Mouse (Mus musculus) embryonic facial prominence, embryonic 14.5 days (tissue): ENCODE measurements around the gene Tssk6. TPM values are rescaled to one million over a fixed set of nuclear protein-coding genes. Genes with fewer than 3 reads are reported as not detected.
A peak's percentile ranks its signal among the peaks of the same experiment; 100 is the strongest.
"Not testable (repeated sequence)": the region's sequence is repeated elsewhere in the genome, so short reads cannot be mapped to it uniquely, and the experiment has no call there.

ENCODE experiments used
- ATAC-seq: fragments of 200-750 bp; cut with Nextera tagmentation; 2 replicates; pipeline ENCODE4 v1.8.0; 2017; ENCODE audit warnings: low read depth, moderate number of reproducible peaks, moderate TSS enrichment
- DNase-seq: peaks from one replicate; pipeline ENCODE4 v3.0.0-alpha.2; 2015; ENCODE audit warnings: low spot score
- H3K27ac ChIP-seq: fragments of 300-500 bp; sonication (generic); replicated peaks from 2 replicates; pipeline ENCODE4 v1.5.1; 2014; ENCODE audit warnings: low read depth, mild to moderate bottlenecking, low read length, moderate library complexity
- H3K27me3 ChIP-seq: fragments of 300-500 bp; sonication (generic); replicated peaks from 2 replicates; pipeline ENCODE4 v1.6.1; 2014; ENCODE audit warnings: low read length; ENCODE audit not compliant: control insufficient read depth, insufficient read depth
- H3K36me3 ChIP-seq: fragments of 300-500 bp; sonication (generic); 2 replicates; pipeline ENCODE4 v1.6.1; 2014; ENCODE audit warnings: low read length, mixed read lengths; ENCODE audit not compliant: control insufficient read depth, insufficient read depth
- H3K4me1 ChIP-seq: fragments of 300-500 bp; sonication (generic); 2 replicates; pipeline ENCODE4 v1.6.1; 2014; ENCODE audit warnings: antibody characterized with exemption, low read length; ENCODE audit not compliant: control insufficient read depth, insufficient read depth
- H3K4me2 ChIP-seq: fragments of 300-500 bp; sonication (generic); 2 replicates; pipeline ENCODE4 v1.6.1; 2014; ENCODE audit warnings: low read depth, mild to moderate bottlenecking, low read length, moderate library complexity, mixed read lengths
- H3K4me3 ChIP-seq: fragments of 300-500 bp; sonication (generic); 2 replicates; pipeline ENCODE4 v1.5.1; 2014; ENCODE audit warnings: low read depth, mild to moderate bottlenecking, low read length
- H3K9ac ChIP-seq: fragments of 300-500 bp; sonication (generic); 2 replicates; pipeline ENCODE4 v1.6.1; 2014; ENCODE audit warnings: low read depth, mild to moderate bottlenecking, low read length, moderate library complexity, mixed read lengths
- H3K9me3 ChIP-seq: fragments of 300-500 bp; sonication (generic); 2 replicates; pipeline ENCODE4 v1.6.1; 2016; ENCODE audit warnings: low read length; ENCODE audit not compliant: control insufficient read depth
- WGBS: fragments of 180-500 bp; shearing (Covaris S2); extraction: QIAGEN DNeasy Blood & Tissue Kit; methylation state at CpG from one replicate; pipeline ENCODE4 v1.1.7; 2014; 5-methylcytosine and 5-hydroxymethylcytosine counted together
- polyA plus RNA-seq: library from polyadenylated mRNA; unstranded; fragments of >200 nt; fragmentation: Nextera tagmentation; extraction: Ambion mirVana; gene quantifications from 2 replicates; pipeline ENCODE4 v1.2.1, GENCODE M21; 2014

The Tssk6 gene
- polyA plus RNA-seq, 1 experiment from 2014 or later = 2.5 TPM

DNA sequence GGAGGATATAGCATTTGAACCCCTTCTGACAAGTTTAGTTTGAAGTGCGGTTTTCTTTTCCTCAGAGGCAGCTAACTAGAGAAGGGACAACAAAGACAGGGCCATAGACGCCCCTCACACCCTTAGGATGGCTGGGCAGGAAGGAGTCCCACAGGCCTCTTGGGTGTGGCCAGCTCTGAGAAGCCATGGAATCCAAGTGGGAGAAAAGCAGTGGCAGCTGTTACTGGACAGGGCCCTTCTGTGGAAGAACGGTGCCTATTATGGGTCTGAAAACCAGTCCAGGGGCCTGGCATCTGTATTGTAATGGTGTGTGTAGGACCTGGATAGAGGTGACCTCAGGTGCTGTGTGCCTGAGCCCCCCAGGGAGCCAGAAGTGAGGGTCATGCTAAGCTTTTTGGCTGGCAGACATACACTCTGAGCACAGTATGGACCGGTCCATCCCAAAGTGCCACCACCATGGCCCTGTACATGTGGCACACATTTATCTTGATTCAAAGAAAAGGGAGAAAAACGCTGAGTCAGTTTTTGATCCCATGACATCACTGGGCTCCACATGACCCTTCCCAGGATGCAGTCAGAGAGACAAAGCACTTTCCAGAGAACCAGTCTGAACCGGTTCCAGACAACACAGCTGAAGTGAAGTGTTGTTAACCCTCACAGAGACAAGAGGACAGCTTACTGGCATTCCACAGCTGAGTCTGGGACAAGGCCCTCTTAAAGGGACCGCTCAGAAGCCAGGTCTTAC is 34.2 kb downstream of the Tssk6 start:
- ATAC-seq (peak; percentile 80), DNase-seq (peak; percentile 89)
- H3K27me3 ChIP-seq = no peaks in the 10 kb centered on the region
- peak overlapping the region; percentile 78 for H3K27ac ChIP-seq
- H3K9ac ChIP-seq = peak overlapping the region; percentile 37; the same call in 1 of the 2 replicates
- no peak overlapping the region for H3K4me3 ChIP-seq
- peaks cover 29% of the 10 kb centered on the region for H3K36me3 ChIP-seq
- H3K4me1 ChIP-seq = peaks cover 15% of the 10 kb centered on the region; the same call in 1 of the 2 replicates
- H3K9me3 ChIP-seq = no peaks in the 10 kb centered on the region
- WGBS = 68% methylated on average over 7 of the region's 7 CpGs
- H3K4me2 ChIP-seq = no peak overlapping the region

DNA sequence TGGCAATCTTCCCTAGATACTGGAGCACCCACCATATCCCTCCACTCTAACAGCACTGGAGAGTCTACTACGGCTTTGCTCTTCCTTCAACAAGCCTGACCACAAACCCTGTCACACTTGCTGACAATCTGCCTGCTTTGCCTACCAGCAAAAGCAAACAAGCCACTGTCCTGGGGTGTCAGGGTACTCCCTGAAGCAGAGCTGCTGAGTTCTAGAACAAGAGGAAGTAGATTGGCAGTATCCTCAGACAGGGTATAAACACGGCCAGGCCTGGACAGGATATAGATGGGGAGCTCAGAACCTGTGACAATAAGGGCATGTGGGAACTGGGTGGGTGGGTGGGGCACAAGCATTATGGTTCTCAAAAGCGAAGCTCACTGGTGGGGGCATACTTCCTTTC is 35.5 kb downstream of the Tssk6 start:
- no peak for DNase-seq
- Histone ChIP-seq H3K36me3 (peaks cover 29% of the 10 kb centered on the region), H3K27ac (no peak overlapping the region), H3K4me2 (no peak overlapping the region), H3K9ac (no peak overlapping the region), H3K4me1 (peaks cover 15% of the 10 kb centered on the region; the same call in 1 of the 2 replicates), H3K4me3 (no peak overlapping the region), H3K27me3 (no peaks in the 10 kb centered on the region), H3K9me3 (no peaks in the 10 kb centered on the region)
- no peak for ATAC-seq
- 91% methylated on average over 3 of the region's 3 CpGs for WGBS

DNA sequence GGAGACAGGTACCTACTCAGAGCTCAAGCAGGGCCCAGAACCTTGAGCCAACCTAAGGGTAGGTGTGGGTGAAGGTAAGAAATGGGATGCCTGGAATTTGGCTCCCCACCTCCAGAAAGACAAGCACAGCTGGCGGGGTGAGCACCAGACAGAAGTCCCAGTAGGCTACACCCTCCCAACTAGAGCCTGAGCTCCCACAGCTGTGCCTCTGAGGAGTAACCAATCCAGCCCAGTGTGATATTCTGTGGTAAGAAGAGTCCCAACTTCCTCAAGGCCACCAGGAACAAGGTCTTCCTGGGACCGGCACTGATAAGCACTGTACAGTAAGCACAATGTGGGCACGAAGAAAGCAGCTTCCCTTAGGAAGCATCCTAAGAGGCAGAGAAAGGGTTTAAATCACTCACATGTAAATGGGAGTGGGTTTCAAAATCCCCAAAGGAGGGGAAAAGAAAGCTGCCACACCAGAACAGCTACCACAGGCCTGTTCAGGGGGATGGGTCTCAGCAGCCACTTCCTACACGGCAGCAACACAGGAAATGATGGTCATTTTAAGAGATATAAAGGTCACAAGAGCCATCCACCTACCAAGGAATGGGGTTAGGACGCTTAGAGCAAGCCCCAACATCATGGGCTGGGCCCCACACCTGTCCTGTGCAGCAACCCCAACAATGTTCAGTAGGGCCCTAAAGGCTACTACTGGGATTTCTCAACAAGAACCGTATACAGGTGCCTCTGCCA is 36.4 kb downstream of the Tssk6 start:
- peaks cover 23% of the 10 kb centered on the region for H3K36me3 ChIP-seq
- H3K27me3 ChIP-seq = no peaks in the 10 kb centered on the region
- H3K9me3 ChIP-seq = no peaks in the 10 kb centered on the region
- ATAC-seq (no peak), DNase-seq (no peak)
- 70% methylated on average over 6 of the region's 6 CpGs for WGBS
- H3K4me1 ChIP-seq = peaks cover 15% of the 10 kb centered on the region; the same call in 1 of the 2 replicates
- H3K4me3 ChIP-seq = no peak overlapping the region
- no peak overlapping the region for H3K9ac ChIP-seq
- no peak overlapping the region for H3K27ac ChIP-seq
- no peak overlapping the region for H3K4me2 ChIP-seq

DNA sequence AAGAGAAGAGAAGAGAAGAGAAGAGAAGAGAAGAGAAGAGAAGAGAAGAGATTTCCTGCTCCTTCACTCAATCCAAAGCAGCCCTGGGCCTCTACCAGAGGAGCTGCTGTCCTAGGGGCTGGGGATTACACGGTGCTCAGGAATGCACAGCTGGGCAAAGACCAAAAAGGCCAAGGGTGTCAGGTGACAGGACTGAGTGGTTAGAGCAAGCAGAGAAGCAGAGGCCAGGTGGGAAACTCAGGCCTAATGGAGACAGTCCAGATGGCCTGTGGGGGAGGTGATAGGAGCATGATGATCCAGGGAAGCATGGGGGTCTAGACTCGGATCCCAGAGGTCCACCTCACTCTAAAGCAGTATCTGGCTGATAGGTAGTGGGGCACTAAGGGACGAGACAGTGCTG is 37.6 kb downstream of the Tssk6 start:
- WGBS = 32% methylated on average over 3 of the region's 3 CpGs
- Histone ChIP-seq H3K4me3 (no peak overlapping the region), H3K4me1 (peaks cover 15% of the 10 kb centered on the region; the same call in 1 of the 2 replicates), H3K36me3 (peaks cover 12% of the 10 kb centered on the region), H3K27ac (0 out of 2 replicates have a peak overlapping the region, but pooled peaks have one; percentile 21), H3K4me2 (no peak overlapping the region), H3K27me3 (no peaks in the 10 kb centered on the region), H3K9me3 (no peaks in the 10 kb centered on the region), H3K9ac (no peak overlapping the region)
- DNase-seq (peak; percentile 73), ATAC-seq (peak; percentile 82)

DNA sequence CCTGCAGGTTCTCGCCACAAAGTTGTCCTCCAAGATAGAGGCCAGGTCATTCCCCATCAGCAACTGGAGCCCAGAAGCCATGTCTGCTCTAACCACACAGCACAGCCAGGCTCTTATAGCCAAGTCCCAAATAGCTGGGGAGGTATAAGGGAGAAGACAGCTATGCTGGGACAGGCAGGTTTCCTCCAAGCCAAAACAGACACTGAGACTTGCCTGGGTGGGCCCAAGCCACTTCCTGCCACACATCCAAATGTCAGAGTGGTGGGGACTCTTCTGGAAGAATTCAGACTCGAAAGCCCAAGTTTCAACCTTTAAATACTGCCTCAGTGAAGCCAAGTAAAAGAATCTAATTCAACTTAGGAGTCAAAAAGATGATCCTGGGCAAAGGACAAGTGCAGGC is 38.4 kb downstream of the Tssk6 start:
- Histone ChIP-seq H3K27me3 (no peaks in the 10 kb centered on the region), H3K9ac (no peak overlapping the region), H3K4me2 (no peak overlapping the region), H3K9me3 (no peaks in the 10 kb centered on the region), H3K27ac (no peak overlapping the region), H3K4me1 (peaks cover 15% of the 10 kb centered on the region; the same call in 1 of the 2 replicates), H3K4me3 (no peak overlapping the region), H3K36me3 (peaks cover 5% of the 10 kb centered on the region)
- DNase-seq (no peak), ATAC-seq (no peak)
- 90% methylated on average over 2 of the region's 2 CpGs for WGBS

DNA sequence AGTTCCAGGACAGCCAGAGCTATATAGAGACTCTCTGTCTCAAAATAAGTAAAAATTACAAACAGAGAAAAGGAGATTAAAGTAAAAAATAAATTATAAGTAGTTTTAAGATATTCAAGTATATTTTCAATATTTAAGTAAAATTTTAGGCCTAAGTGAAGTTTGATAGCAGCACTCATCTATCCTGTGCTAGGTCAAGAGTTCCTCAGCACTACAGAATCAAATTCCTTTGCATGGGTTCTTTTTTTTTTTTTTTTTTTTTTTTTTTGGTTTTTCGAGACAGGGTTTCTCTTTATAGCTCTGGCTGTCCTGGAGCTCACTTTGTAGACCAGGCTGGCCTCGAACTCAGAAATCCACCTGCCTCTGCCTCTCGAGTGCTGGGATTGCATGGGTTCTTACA is 40.5 kb downstream of the Tssk6 start:
- H3K4me3 ChIP-seq, H3K36me3 ChIP-seq, H3K4me2 ChIP-seq, H3K27me3 ChIP-seq, H3K9me3 ChIP-seq, H3K27ac ChIP-seq, H3K4me1 ChIP-seq, H3K9ac ChIP-seq, ATAC-seq, DNase-seq: not testable (repeated sequence)
- 91% methylated on average over 2 of the region's 3 CpGs for whole genome bisulfite sequencing

DNA sequence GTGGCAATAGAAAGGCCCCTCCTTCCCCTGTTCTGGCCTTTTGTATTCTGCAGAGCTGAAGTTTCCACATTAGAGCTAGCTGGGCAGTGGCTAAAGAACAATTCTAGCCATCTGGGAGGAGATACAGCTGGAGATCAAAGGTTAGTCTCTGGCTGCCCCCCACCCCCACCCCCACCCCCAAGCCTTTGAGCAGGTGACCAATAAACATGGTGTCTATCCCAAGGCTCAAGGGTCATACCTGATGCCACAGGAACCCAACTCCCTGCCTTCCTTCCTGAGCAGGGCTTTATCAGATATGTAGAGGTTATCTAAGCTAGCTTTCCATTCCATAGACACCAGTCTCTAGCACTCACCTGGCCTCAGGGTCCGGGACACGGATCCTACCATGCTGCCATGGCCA is 48.3 kb downstream of the Tssk6 start:
- no peaks in the 10 kb centered on the region for H3K4me1 ChIP-seq
- no peaks in the 10 kb centered on the region for H3K27me3 ChIP-seq
- no peak for ATAC-seq
- H3K27ac ChIP-seq = no peak overlapping the region
- WGBS = 92% methylated on average over 2 of the region's 2 CpGs
- H3K9me3 ChIP-seq = no peaks in the 10 kb centered on the region
- no peak overlapping the region for H3K4me3 ChIP-seq
- DNase-seq = no peak
- no peak overlapping the region for H3K9ac ChIP-seq
- H3K4me2 ChIP-seq = no peak overlapping the region
- peaks cover 20% of the 10 kb centered on the region for H3K36me3 ChIP-seq
